Mouse (Mus musculus): Measurements from ENCODE around the gene Pfdn6. TPM values are rescaled to one million over a fixed set of nuclear protein-coding genes. Genes with fewer than 3 reads are reported as not detected.
"Not testable (repeated sequence)": the region's sequence is repeated elsewhere in the genome, so short reads cannot be mapped to it uniquely, and the experiment has no call there.

The Pfdn6 gene
- total RNA-seq, 1 experiment from 2014 or later: 107 TPM

- not testable (repeated sequence) for ATAC-seq (replicated peaks; ENCODE audit: insufficient number of reproducible peaks, low FRiP score, low TSS enrichment, poor library complexity, severe bottlenecking)
These were observed 35.3 kb downstream of the Pfdn6 start, which contains the start of gene Platr17 for GRCm38 (mm10) chr17:33904835-33905234. TSS of gene Platr17 (plus strand) at chr17:33905135.

GRCm38 (mm10) chr17:33903911-33904651 lies 36.1 kb downstream of the Pfdn6 start:
- ATAC-seq (replicated peaks; ENCODE audit: insufficient number of reproducible peaks, low FRiP score, low TSS enrichment, poor library complexity, severe bottlenecking): not testable (repeated sequence)

GRCm38 (mm10) chr17:33902491-33902890 lies 37.7 kb downstream of the Pfdn6 start:
- 0 out of 2 replicates have a peak, but pooled peaks have one; percentile 37 for ATAC-seq (replicated peaks; ENCODE audit: insufficient number of reproducible peaks, low FRiP score, low TSS enrichment, poor library complexity, severe bottlenecking)

GRCm38 (mm10) chr17:33902079-33902478 lies 38.1 kb downstream of the Pfdn6 start:
- ATAC-seq (replicated peaks; ENCODE audit: insufficient number of reproducible peaks, low FRiP score, low TSS enrichment, poor library complexity, severe bottlenecking): no peak

- no peak for ATAC-seq (replicated peaks; ENCODE audit: insufficient number of reproducible peaks, low FRiP score, low TSS enrichment, poor library complexity, severe bottlenecking)
These were observed 38.5 kb downstream of the Pfdn6 start for GRCm38 (mm10) chr17:33901653-33902052.

- no peak for ATAC-seq (replicated peaks; ENCODE audit: insufficient number of reproducible peaks, low FRiP score, low TSS enrichment, poor library complexity, severe bottlenecking)
These were observed 39.2 kb downstream of the Pfdn6 start for GRCm38 (mm10) chr17:33900989-33901314.

GRCm38 (mm10) chr17:33900281-33900988 lies 39.7 kb downstream of the Pfdn6 start:
- ATAC-seq (replicated peaks; ENCODE audit: insufficient number of reproducible peaks, low FRiP score, low TSS enrichment, poor library complexity, severe bottlenecking): no peak

GRCm38 (mm10) chr17:33899642-33900041 lies 40.5 kb downstream of the Pfdn6 start:
- ATAC-seq (replicated peaks; ENCODE audit: insufficient number of reproducible peaks, low FRiP score, low TSS enrichment, poor library complexity, severe bottlenecking): 0 out of 2 replicates have a peak, but pooled peaks have one; percentile 16

GRCm38 (mm10) chr17:33898193-33898592 lies 42.0 kb downstream of the Pfdn6 start:
- ATAC-seq (replicated peaks; ENCODE audit: insufficient number of reproducible peaks, low FRiP score, low TSS enrichment, poor library complexity, severe bottlenecking): not testable (repeated sequence)

- ATAC-seq (replicated peaks; ENCODE audit: insufficient number of reproducible peaks, low FRiP score, low TSS enrichment, poor library complexity, severe bottlenecking): no peak
These were observed 42.9 kb downstream of the Pfdn6 start for GRCm38 (mm10) chr17:33897114-33897794.

GRCm38 (mm10) chr17:33893011-33893410 lies 47.1 kb downstream of the Pfdn6 start:
- ATAC-seq (replicated peaks; ENCODE audit: insufficient number of reproducible peaks, low FRiP score, low TSS enrichment, poor library complexity, severe bottlenecking): not testable (repeated sequence)

GRCm38 (mm10) chr17:33892429-33892828 lies 47.7 kb downstream of the Pfdn6 start:
- ATAC-seq (replicated peaks; ENCODE audit: insufficient number of reproducible peaks, low FRiP score, low TSS enrichment, poor library complexity, severe bottlenecking): no peak

GRCm38 (mm10) chr17:33891892-33892291 lies 48.3 kb downstream of the Pfdn6 start:
- ATAC-seq (replicated peaks; ENCODE audit: insufficient number of reproducible peaks, low FRiP score, low TSS enrichment, poor library complexity, severe bottlenecking): not testable (repeated sequence)

GRCm38 (mm10) chr17:33891357-33891756 lies 48.8 kb downstream of the Pfdn6 start:
- no peak for ATAC-seq (replicated peaks; ENCODE audit: insufficient number of reproducible peaks, low FRiP score, low TSS enrichment, poor library complexity, severe bottlenecking)

GRCm38 (mm10) chr17:33890533-33891059 lies 49.5 kb downstream of the Pfdn6 start, which contains the start of gene Kifc1:
TSS of gene Kifc1 (minus strand) at chr17:33890661.
- peak; percentile 97 for ATAC-seq (replicated peaks; ENCODE audit: insufficient number of reproducible peaks, low FRiP score, low TSS enrichment, poor library complexity, severe bottlenecking)

GRCm38 (mm10) chr17:33889941-33890532 lies 50.1 kb downstream of the Pfdn6 start:
- ATAC-seq (replicated peaks; ENCODE audit: insufficient number of reproducible peaks, low FRiP score, low TSS enrichment, poor library complexity, severe bottlenecking): not testable (repeated sequence)

Measured in monocyte, adult 5-6 weeks (primary cell).